Mouse (Mus musculus) neural tube, embryonic 14.5 days (tissue): ENCODE data around the gene Stx4a. TPM values are rescaled to one million over a fixed set of nuclear protein-coding genes. Genes with fewer than 3 reads are reported as not detected.

Source experiments
- ATAC-seq: fragments of 200-750 bp; cut with Nextera tagmentation; 2 replicates; pipeline ENCODE4 v1.8.0; 2017; ENCODE audit warnings: low read depth, mild to moderate bottlenecking, moderate TSS enrichment, moderate library complexity
- H3K27ac ChIP-seq: fragments of 300-500 bp; sonication (generic); 2 replicates; pipeline ENCODE4 v1.5.1; 2014; ENCODE audit warnings: low read depth, mild to moderate bottlenecking, control low read depth, low read length, moderate library complexity, mixed read lengths
- H3K27me3 ChIP-seq: fragments of 300-500 bp; sonication (generic); 2 replicates; pipeline ENCODE4 v1.6.1; 2014; ENCODE audit warnings: low read length; ENCODE audit not compliant: control insufficient read depth, insufficient read depth
- H3K36me3 ChIP-seq: fragments of 300-500 bp; sonication (generic); 2 replicates; pipeline ENCODE4 v1.6.1; 2014; ENCODE audit warnings: low read length, mixed read lengths; ENCODE audit not compliant: control insufficient read depth, insufficient read depth
- H3K4me1 ChIP-seq: fragments of 300-500 bp; sonication (generic); 2 replicates; pipeline ENCODE4 v1.6.1; 2014; ENCODE audit warnings: low read length; ENCODE audit not compliant: control insufficient read depth, insufficient read depth
- H3K4me2 ChIP-seq: fragments of 300-500 bp; sonication (generic); 2 replicates; pipeline ENCODE4 v1.6.1; 2014; ENCODE audit warnings: mild to moderate bottlenecking, low read depth, low read length, control low read depth
- H3K4me3 ChIP-seq: fragments of 300-500 bp; sonication (generic); 2 replicates; pipeline ENCODE4 v1.5.1; 2014; ENCODE audit warnings: low read depth, low read length, control low read depth, mixed read lengths
- H3K9ac ChIP-seq: fragments of 300-500 bp; sonication (generic); replicated peaks from 2 replicates; pipeline ENCODE4 v1.6.1; 2014; ENCODE audit warnings: low read depth, mild to moderate bottlenecking, control low read depth, low read length, mixed read lengths
- H3K9me3 ChIP-seq: fragments of 300-500 bp; sonication (generic); 2 replicates; pipeline ENCODE4 v1.6.1; 2016; ENCODE audit warnings: low read length; ENCODE audit not compliant: control insufficient read depth
- WGBS: fragments of 180-500 bp; shearing (Covaris S2); extraction: QIAGEN DNeasy Blood & Tissue Kit; methylation state at CpG from one replicate; pipeline ENCODE4 v1.1.7; 2014; 5-methylcytosine and 5-hydroxymethylcytosine counted together
- polyA plus RNA-seq: library from polyadenylated mRNA; unstranded; fragments of >200 nt; fragmentation: Nextera tagmentation; extraction: Ambion mirVana; gene quantifications from 2 replicates; pipeline ENCODE4 v1.2.1, GENCODE M21; 2014

Gene Stx4a
- polyA plus RNA-seq, 1 experiment from 2014 or later, result 9.8 TPM

DNA sequence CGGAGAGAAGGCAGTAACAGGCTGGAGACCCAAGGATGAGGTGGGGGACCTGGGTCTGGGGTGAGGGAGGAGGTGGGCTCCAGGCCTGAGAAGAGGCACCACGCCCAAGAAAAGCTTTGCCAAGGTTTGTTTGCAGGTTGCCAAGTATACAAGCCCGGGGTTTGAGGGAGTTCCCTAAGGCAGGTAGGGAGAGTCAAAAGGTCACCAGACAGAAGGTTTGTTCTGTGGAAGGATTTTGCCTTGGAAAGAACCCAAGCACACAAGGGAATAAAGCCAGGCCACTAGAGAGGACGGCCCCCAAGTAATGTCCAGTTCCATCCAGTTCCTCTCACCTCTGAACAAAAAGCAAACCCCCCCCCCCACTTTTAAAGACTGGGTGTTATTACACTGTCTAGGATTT, 12.9 kb upstream of the Stx4a start:
- Histone ChIP-seq H3K4me2 (no peak overlapping the region), H3K9ac (no peak overlapping the region), H3K27ac (no peak overlapping the region), H3K4me1 (no peaks in the 10 kb centered on the region), H3K27me3 (no peaks in the 10 kb centered on the region), H3K36me3 (peaks cover 21% of the 10 kb centered on the region), H3K4me3 (no peak overlapping the region), H3K9me3 (no peaks in the 10 kb centered on the region)
- ATAC-seq, result no peak
- 82% methylated on average over 4 of the region's 4 CpGs for WGBS

DNA sequence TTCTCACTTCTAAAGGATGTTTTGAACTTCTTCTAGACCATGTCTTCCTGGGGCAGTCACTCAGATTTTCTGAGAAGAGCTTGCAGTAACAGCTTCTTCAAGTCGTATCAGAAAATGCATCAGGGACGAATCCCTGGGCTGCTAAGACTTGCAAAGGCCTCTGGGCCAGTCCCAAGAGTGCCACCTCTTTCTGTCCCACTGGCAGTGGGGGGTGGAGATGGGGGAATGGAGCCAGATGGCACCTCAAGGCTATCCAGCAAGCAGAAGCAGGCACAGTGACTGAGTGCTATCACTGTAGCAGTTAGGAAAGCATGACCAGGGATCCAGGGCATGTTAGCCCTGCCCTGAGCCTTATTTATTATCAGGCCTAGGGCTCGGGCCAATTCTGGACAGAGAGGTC, 11.8 kb upstream of the Stx4a start:
- no peak overlapping the region for H3K4me3 ChIP-seq
- ATAC-seq, result no peak
- H3K4me1 ChIP-seq, result no peaks in the 10 kb centered on the region
- H3K27ac ChIP-seq, result no peak overlapping the region
- H3K27me3 ChIP-seq, result no peaks in the 10 kb centered on the region
- no peak overlapping the region for H3K9ac ChIP-seq
- WGBS, result 89% methylated on average over 3 of the region's 3 CpGs
- no peaks in the 10 kb centered on the region for H3K9me3 ChIP-seq
- no peak overlapping the region for H3K4me2 ChIP-seq
- peaks cover 20% of the 10 kb centered on the region for H3K36me3 ChIP-seq

DNA sequence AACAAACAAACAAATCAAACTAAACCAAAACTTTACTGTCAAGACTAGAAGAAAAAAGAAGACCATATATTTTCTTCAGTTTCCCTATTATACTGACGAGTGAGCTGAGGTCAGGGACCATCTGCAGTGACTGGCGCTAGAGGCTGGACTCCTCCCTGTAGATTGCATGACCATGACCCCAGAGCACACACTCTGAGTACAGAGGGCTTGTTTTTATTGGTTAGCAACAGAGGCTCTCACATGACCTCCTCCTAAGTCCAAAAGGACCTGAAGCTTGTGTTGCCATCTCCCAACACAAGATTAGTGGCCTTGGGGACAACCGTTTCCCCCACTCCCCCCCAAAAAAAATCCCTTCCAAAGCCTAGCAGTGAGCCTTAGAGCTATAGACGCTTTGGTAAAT, 10.3 kb upstream of the Stx4a start:
- Histone ChIP-seq H3K4me1 (no peaks in the 10 kb centered on the region), H3K36me3 (peaks cover 15% of the 10 kb centered on the region), H3K4me3 (no peak overlapping the region), H3K27ac (no peak overlapping the region), H3K9ac (no peak overlapping the region), H3K9me3 (no peaks in the 10 kb centered on the region), H3K4me2 (no peak overlapping the region), H3K27me3 (no peaks in the 10 kb centered on the region)
- ATAC-seq, result no peak
- whole genome bisulfite sequencing, result 82% methylated on average over 4 of the region's 4 CpGs

DNA sequence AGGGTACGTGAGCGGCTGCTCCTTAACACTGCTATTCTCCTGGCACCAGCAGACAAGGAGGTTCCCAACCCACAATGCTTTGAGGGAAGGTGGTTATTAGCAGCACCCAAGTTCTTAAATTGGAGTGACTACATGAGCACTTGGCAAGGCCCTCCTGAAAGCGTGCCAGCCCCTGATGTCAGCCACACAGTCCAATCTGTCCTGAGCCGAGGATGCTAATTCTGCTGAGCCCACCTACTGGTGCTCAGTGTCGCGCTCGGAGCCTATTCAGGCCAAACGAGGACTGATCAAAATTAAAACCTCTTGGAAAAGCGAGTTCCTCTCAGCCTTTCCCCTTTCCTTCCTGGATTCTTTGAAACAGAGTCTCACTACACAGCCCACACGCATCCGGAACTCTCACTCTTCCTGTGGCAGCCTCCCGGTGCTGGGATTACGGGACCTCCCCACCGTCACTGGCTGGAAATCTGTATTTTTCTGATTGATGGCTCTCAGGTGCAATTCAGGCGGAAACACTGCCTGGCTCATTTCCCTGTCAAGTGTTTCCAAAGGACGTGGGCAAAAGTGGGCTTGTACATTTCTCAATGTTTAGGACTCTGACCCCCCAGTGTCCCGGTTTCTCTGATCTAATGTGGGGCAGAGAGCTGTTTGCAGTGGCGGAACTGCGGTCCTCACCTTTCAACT, 9.7 kb upstream of the Stx4a start:
- Histone ChIP-seq H3K27ac (no peak overlapping the region), H3K9ac (no peak overlapping the region), H3K9me3 (no peaks in the 10 kb centered on the region), H3K36me3 (peaks cover 15% of the 10 kb centered on the region), H3K27me3 (no peaks in the 10 kb centered on the region), H3K4me1 (no peaks in the 10 kb centered on the region), H3K4me2 (no peak overlapping the region), H3K4me3 (no peak overlapping the region)
- no peak for ATAC-seq
- WGBS, result 84% methylated on average over 19 of the region's 19 CpGs

DNA sequence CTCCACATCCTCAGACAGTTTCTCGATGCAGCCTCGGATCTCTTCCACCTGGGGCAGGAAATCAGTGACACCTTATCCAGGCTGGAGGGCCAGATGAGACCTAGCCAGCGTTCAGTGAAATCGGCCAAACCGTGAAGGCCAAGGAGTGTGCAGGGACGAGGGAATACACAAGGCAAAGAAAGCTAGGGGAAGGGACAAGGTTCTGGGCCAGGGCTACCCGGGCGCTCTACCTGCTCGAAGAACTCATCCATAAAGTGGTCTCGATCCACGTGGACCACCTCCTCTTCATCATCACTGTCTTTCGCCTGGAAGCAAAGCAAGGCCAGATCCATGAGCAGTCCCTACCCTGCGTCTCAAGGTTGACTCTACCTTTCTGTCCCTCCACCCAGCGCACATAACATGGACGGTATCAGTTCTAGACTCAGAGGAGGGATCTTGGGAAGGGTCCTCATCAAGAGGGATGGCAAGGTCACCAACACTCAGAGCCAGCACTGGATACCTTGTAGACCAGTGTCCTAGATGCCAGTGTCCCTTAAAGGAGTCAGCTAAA, 8.9 kb upstream of the Stx4a start:
- no peak overlapping the region for H3K9ac ChIP-seq
- peaks cover 15% of the 10 kb centered on the region for H3K36me3 ChIP-seq
- H3K27me3 ChIP-seq, result no peaks in the 10 kb centered on the region
- H3K27ac ChIP-seq, result no peak overlapping the region
- H3K9me3 ChIP-seq, result no peaks in the 10 kb centered on the region
- WGBS, result 92% methylated on average over 15 of the region's 15 CpGs
- no peak for ATAC-seq
- H3K4me3 ChIP-seq, result no peak overlapping the region
- no peak overlapping the region for H3K4me2 ChIP-seq
- H3K4me1 ChIP-seq, result no peaks in the 10 kb centered on the region

DNA sequence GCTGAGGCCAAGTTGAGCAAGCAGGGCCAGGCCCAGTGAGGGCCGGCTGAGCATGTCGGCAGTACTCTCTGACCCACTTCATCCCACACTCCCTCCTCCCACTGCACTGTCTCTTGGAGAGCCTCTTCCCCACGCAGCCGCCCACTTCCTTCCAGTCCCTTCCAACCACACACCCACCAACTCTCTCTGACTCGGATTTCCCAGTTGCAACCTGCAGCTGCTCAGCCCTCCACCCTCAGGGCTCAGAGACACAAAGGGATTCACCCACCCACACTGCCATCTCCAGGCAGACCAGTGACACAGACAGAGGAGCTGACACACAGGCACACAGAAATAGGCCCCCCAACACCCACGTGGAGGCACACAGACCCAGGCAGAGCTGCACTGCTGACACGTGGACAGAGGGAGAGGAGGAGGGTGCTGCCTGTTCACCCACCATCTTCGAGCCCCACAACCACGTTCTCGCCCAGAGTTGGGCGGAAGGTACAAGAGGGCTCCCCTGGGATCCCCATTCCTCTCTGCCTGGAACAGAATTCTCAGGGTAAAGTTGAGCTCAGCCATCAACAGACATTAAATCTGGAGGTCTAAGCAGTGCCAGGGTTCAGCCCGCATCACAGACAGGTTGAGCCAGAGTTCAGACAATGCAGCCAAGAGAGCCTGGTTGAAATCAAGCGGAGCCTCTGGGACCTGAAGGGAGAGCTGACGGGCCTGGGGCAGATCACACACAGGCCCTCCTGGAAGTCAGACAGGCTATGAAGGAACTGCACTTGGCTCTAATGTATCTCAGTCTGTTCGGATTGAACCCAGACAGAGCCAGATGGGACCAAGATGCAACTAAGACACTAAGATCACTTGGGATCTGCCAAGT, 7.9 kb upstream of the Stx4a start:
- ATAC-seq, result no peak
- no peaks in the 10 kb centered on the region for H3K9me3 ChIP-seq
- no peak overlapping the region for H3K9ac ChIP-seq
- H3K27ac ChIP-seq, result no peak overlapping the region
- H3K27me3 ChIP-seq, result no peaks in the 10 kb centered on the region
- H3K4me2 ChIP-seq, result no peak overlapping the region
- H3K4me3 ChIP-seq, result no peak overlapping the region
- no peaks in the 10 kb centered on the region for H3K4me1 ChIP-seq
- H3K36me3 ChIP-seq, result peaks cover 15% of the 10 kb centered on the region
- 70% methylated on average over 15 of the region's 15 CpGs for WGBS

DNA sequence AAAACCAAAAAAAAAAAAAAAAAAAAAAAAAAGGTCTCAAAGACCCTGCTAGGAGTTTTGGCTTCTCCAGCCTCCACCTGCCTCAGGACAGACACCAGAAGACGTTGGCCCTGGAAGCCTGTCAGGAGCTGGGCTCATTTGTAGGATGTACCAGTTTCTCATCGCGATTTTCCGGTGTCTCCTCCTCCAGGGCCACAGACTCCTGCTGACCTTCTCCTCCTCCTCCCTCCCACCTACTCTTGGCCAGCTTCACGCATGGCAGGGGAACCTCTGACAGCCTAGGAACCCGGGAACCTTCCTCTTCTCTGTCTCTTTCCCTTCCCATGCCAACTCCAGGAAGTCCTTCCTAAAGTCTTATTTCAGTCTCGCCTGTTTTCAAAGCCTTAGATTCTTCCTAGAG, 7.0 kb upstream of the Stx4a start:
- Histone ChIP-seq H3K9me3 (no peaks in the 10 kb centered on the region), H3K9ac (no peak overlapping the region), H3K27me3 (no peaks in the 10 kb centered on the region), H3K4me3 (no peak overlapping the region), H3K4me1 (no peaks in the 10 kb centered on the region), H3K27ac (no peak overlapping the region), H3K36me3 (peaks cover 15% of the 10 kb centered on the region), H3K4me2 (no peak overlapping the region)
- ATAC-seq, result no peak
- 83% methylated on average over 7 of the region's 7 CpGs for WGBS

DNA sequence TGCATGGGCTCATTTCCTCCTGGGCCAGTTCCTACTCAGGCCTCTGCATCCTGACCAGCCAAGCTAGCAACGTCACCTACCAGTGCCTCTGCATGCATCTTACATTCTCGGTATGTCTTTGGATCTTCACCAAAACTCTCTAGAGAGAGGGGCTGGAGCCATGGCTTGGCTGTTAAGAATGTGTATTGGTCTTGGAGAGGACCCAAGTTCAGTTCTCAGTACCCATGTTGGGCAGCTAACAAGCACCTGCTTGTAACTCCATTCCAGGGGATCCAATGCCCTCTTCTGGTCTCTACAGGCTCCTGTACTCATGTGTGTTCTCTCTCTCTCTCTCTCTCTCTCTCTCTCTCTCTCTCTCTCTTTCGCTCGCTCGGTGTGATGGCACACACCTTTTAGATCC, 6.3 kb upstream of the Stx4a start:
- no peak overlapping the region for H3K4me2 ChIP-seq
- WGBS, result 94% methylated on average over 5 of the region's 5 CpGs
- H3K27ac ChIP-seq, result no peak overlapping the region
- H3K9me3 ChIP-seq, result no peaks in the 10 kb centered on the region
- peaks cover 15% of the 10 kb centered on the region for H3K36me3 ChIP-seq
- H3K27me3 ChIP-seq, result no peaks in the 10 kb centered on the region
- H3K4me1 ChIP-seq, result peaks cover under 1% of the 10 kb centered on the region
- no peak for ATAC-seq
- no peak overlapping the region for H3K9ac ChIP-seq
- H3K4me3 ChIP-seq, result no peak overlapping the region

DNA sequence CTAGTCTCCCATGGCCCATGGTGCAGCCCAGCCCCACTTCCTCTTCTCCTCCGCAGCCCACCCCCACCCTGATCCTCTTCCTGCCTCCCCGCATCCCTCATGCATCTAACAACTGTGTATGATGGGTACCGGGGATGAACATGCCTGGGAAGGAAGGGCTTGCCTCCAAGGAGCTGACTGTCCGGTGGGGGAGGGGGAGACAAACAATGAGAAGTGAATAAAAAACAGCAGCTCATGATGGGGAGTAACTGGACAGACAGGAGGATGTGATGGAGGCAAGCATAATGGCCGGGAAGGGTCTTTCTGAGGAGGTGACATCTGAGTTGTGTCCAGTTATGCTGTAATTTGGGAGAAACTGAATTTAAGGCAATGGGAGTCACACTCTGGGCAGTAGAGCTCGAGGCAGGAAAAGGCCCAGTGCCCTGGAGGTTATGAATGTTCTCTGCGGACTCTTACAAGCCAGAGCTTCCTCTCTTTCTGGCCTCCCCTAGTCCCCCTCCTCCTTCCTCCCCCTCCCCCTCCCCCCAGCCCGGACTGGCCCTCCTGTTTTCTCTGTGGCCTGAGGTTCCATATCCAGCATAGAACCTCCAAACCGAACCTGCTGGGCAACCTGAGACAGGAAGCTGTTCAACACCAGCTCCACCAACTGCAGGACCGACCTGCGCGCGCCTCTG, 3.1 kb upstream of the Stx4a start:
- no peak overlapping the region for H3K4me3 ChIP-seq
- H3K4me2 ChIP-seq, result no peak overlapping the region
- 75% methylated on average over 13 of the region's 13 CpGs for WGBS
- H3K4me1 ChIP-seq, result peaks cover 14% of the 10 kb centered on the region
- H3K9ac ChIP-seq, result no peak overlapping the region
- ATAC-seq, result no peak
- H3K9me3 ChIP-seq, result no peaks in the 10 kb centered on the region
- no peaks in the 10 kb centered on the region for H3K36me3 ChIP-seq
- H3K27me3 ChIP-seq, result no peaks in the 10 kb centered on the region
- no peak overlapping the region for H3K27ac ChIP-seq
